Mouse (Mus musculus) right cerebral cortex, postnatal 25 days (tissue): ENCODE data around the gene Wdr73.

Experiments used
- DNase-seq: peaks from one replicate; pipeline ENCODE4 v3.0.0; 2022

The Wdr73 gene

DNA sequence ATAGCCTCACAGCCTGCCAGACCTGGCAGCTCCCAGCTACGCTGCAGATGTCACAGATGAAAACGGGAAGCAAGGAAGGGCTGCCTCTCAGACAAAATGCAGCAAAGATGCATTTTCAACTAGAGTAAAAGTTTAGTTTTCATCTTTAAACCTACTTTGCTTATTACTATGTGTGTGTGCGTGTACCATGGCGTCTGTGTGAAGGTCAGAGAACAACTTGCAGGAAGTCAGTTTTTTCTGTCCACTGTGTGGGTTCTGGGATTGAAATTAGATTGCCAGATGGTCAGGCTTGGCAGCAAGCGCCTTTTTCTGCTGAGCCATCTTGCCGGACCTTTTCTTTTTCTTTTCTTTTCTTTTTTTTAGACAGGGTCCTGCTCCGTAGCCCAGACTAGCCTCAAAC lies 6.9 kb downstream of the Wdr73 start:
- no peak for DNase-seq

DNA sequence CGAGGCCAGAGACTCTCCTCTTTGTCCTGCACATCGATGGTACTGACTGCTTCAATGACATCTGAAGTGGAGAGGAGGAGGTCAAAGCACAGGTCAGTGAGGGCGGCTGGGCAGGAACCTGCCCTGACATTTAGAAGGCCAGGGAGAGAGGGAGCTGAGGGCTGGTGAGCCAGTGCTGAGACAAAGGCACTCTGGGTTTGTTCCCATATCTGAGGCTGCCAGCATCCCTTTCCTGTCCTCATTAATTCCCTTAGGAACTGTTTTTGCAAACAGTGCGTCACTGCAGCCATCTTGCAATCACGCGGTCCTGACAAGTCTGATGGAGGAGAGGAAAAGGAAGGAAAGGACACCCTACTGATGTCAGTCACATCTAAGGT lies 7.3 kb downstream of the Wdr73 start:
- DNase-seq: no peak

DNA sequence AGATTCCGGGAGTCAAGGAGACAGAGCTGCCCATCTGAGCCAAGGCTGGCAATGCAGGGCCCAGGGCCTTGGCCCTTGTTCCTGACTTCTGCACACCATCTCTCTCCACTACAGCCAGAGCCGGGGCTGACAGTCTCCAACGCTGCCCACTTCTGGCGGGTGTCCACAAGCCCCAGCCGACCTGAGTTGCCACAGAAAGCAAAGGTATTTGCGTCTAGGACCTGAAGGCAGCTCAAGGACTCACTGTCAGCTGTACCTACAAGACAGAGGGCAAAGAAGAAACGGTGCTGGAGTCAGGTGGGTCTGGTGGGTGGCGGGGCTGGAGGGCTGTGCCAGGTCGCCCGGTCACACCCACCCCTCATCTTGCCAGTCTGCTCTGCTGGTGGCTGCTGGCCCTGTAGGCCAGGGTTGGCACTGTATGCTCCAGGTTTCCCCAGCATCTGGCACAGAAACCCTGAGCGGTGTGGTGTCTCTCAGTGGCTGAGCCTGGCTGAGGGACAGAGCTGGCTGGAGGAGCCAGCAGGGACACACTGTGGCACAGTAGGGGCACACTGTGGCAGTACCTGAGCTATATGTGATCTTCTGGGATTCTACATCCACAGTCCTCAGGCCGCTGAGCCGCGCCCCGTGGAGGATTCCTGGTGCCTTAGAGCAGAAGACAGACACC lies 7.8 kb downstream of the Wdr73 start:
- DNase-seq: no peak

DNA sequence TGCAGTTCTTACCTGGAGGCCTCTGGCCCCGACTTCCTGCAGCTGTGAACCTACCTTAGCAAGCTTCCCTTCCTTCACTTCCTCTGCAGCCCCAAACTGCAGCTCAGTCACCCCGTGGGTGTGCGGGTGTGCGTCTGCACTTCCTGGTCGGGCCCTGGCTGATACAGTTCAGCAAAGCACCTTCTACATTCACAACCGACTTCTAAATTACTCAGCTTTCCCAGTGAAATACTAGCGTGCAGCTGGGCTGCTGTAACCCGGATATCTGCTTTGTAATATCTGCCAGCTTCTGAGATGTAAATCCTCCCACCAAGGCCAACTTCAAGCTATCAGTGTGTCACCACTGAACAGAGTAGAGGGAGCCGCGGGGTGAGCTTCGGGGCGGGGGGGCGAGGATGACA lies 11.2 kb downstream of the Wdr73 start:
- no peak for DNase-seq

DNA sequence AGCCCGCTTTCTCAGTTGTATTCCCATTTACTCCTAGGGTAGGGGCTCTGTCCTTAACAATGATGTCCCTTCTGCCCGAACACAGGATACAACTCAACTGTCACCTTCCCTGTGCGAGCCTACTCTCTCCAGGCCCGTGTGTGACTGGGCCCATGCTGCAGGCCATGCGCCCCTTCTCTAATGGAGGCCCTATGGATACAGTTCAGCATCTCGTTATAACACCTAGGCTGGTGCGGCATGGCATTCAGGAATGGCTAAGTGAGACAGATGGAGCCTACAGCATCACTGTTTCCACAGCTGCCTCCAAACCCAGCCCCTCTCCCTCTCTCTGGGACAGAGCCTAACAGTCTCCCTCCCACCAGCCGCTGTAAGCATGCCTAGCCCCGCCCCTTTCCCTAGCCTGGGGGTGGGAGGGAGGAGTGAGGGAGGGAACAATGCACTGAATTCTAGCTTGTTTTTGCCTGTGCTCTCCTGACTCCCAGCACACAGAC lies 12.0 kb downstream of the Wdr73 start:
- DNase-seq: peak; percentile 49

DNA sequence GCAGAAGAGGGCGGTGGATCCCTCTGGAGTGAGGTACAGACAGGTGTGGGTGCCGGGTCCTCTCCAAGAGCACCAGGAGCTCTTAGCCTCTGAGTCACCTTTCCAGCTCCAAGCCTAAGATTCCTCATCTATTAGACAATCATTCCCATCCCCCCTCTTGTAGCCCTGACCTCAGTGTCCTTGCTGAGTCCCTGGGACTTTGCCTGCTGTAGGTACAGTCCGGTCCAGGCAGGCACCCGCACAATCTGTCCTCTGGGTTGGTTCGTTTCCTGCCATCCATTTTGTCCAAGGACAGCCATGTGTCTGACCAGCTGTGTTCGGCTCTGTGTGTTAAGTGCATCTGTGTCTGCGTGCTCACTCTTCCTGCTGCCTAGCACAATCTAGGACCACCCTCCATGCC lies 12.5 kb downstream of the Wdr73 start:
- no peak for DNase-seq

DNA sequence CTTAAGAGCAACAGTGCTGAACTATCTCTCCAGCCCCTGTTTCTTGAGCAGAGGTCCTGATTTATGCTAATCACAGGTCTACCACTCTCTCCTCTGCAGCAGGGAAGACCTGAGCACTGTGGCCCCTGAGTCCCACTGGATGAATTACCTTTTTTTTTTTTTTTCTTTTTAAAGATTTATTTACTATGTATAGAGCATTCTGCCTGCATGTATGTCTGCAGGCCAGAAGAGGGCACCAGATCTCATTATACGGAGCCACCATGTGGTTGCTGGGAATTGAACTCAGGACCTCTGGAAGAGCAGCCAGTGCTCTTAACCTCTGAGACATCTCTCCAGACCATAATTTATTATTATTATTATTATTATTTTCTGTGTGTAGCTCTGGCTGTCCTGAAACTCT lies 15.4 kb downstream of the Wdr73 start:
- no peak for DNase-seq

DNA sequence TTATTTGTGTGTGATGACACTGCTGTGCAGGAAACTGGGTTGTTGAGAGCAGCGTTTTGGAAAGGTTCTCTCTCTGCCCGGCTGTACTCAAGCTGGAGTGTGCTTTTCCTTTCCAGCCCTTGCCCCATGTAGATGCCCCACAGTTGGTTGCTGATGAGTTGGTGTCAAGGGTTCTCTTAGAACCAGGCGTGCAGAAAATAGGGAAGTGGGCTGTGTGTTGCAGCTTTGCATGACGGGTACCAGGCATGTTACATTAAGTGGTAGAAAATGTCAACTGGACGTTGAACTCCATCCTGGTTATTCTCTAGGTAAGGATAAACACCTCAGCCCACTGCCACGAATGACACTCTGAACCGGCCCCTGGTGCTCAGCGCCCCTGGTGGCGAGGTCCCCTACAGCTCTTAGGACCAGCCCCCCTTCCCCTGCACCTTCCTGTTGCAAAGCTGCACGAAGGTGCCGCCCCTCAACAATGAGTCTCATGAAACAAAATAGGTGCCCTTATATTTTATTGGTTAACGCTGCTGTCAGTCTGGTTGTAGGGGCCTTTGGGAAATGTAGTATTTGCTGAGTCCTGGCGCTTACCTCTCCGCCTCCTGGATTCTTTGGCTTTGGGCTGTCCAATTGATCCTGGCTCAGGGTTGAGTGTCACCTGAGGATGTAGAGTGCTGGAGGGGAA lies 18.1 kb downstream of the Wdr73 start:
- peak; percentile 66 for DNase-seq

DNA sequence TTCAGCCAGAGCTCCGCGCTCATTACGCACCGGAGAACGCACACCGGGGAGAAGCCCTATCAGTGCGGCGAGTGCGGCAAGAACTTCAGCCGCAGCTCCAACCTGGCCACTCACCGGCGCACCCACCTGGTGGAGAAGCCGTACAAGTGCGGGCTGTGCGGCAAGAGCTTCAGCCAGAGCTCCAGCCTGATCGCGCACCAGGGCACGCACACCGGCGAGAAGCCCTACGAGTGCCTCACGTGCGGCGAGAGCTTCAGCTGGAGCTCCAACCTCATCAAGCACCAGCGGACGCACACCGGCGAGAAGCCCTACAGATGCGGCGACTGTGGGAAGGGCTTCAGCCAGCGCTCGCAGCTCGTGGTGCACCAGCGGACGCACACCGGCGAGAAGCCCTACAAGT lies 25.3 kb downstream of the Wdr73 start:
- no peak for DNase-seq

DNA sequence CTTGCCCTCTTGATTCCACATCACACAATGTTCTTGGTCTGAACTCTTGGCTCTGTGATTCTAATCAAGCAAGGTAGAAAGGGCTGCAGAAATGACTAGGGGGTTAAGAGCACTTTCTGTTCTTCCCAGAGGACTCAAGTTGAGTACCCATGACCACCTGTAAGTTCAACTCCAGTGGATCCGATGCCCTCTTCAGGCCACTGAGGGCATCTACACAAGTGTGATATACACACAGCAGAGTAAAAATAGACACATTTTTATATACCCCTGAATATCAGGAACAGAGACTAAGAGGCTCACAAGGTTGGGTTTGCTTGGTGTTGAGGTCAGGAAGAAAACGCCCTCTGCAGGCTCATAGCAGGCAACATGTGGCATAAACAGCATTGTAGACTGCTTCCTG lies 27.4 kb downstream of the Wdr73 start:
- DNase-seq: no peak

DNA sequence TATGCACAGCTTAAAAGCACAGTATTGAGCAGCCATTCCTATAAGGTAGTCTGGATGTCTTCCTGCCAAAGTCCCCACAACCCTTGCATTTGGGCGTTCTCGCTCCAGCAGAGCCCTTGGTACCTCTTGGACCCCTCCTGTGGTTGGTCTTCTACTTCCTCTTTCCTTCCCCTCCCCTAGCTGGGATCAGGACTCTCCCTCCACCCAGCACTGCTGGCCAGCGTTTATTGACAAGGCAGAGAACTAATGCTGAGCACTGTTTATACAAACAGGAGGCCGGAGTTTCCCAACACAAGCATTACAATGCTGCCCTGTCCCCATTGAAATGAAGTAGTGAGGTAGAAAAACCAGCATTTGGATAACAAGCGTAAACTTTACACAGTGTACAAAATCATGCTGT lies 28.0 kb downstream of the Wdr73 start:
- DNase-seq: no peak

DNA sequence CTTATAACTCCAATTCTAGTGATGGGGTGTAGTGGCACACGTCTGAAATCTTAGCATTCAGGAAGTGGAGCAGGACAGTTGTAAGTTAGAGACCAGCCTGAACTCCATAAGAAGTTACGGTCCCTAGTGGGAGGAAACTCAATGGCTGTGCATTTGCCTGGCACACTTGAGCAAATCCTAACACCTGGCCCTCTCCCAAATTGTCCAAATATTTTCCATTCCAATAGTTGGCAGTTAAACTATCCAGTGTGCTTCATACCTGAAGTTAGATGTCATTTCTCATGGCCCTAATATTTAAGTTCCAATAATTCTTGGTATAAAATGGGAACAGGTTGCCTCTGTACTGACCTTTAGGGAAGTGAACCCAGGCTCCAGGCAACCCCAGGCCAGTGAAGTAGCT lies 32.4 kb downstream of the Wdr73 start:
- no peak for DNase-seq

DNA sequence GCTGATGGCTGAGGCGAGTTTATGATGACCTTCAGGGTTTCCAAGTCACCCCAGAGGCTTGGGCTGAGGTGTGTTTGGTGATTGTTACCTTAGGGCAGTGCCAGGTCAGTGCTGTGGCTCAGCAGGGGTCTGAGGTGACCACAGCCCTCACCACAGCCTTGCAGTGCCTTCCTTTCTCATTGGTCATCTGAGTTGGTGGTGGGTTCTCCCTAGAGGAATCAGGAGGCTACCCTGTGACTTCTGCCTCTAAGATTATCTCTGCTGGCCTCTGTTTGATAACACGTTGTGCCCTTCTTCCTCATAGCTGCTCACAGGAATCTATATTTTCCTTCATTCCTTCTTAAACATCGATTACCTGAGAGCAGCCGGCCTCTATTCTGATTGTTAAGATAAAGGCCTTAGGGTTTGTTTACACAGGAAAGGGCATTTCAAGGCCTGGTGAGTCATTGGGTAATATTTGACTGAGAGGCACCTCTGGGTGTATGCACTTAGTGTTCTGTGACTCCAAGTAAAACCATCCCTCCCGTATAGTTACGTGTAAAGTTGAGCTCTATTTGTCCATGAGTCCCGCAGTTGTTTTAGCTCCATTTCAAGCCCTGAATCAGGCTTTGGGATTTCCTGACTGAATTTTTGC lies 34.4 kb downstream of the Wdr73 start:
- DNase-seq: no peak

DNA sequence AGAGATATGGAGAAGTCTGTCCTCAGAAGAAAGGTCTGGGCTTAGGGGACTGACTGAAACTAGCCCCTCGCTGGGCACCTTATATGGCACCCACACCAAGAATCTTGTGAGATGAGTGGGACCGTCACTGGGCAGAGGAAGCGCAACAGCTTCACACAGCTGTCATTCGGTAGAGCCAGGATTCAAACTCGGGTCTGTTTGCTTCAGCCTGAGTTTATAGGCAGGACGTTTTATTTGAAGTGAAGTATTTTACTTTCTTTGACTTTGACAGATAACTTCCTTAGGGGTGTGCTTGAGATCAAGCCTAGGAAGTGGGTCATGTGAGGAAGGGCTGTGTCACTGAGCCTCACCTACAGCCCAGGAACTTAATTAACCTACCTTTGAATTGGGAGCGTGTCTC lies 35.5 kb downstream of the Wdr73 start:
- no peak for DNase-seq

DNA sequence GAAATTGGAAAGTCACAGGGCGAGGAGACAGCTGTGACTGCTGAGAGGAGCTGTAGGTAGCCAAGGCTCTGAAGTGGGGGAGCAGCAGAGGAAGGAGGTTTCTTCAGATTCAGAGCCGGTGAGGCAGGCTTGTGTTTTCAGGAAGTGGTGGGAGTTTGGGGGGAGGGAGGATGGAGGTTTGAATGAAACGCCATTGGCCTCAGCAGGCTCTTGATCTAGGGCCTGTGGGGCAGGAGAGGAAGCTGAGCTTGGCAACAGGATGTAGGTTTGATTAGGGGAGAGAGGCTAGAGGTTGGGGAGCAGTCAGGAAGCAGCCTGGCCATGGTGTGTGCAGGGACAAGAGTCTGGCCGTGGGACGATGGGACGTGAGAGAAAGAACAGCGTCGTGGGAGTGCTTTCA lies 36.2 kb downstream of the Wdr73 start:
- DNase-seq: no peak

DNA sequence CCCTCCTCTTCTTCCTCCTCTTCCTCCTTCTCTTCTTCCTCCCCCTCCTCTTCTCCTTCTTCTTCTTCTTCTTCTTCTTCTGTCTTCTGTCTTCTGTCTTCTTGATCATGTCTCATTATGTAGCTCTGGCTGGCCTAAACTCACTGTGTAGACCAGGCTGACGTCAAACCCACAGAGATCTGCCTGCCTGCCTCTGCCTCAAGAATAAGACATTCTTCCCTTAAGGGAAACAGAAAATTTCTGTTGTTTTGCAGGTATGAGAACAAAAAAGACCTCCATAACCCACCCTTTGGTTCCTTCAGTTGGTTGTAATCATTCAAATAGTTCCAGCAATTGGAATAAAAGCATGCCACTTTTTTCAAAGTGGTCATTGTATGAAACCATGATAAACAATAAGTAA lies 36.9 kb downstream of the Wdr73 start:
- no peak for DNase-seq

DNA sequence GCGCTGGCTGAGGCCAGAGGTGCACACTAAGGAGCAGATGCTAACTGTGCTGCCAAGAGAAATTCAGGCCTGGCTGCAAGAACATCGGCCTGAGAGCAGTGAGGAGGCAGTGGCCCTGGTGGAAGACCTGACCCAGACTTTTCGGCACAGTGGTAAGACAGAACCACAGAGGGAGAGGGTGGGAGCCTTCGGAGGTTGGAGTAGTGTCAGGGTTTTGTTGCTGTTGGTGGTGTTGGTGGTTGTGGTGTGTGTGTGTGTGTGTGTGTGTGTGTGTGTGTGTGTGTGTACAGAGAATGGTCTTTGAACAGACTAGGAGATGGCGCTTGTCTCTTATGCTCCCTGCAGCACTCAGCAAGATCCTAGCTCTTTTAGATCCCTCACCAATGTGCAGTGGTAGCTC lies 37.5 kb downstream of the Wdr73 start:
- no peak for DNase-seq

DNA sequence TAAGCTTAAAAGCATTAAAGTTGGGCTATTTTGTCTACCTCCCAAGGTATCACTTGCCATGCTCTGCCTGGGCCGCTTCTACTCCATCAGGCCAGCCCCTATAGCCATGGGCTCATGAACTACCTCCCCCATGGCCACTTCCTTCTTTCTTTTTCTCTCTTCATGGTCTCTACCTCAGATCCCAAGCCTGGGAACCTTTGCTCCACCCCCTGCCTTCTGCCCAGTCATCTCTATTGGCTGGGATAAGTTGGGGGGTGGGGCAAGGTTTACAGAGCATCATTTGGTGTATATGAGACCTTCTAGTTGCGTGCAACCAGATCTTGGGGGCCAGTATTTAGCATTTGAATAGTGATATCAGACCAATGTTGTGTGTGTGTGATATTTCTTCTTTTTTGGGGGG lies 38.6 kb downstream of the Wdr73 start:
- no peak for DNase-seq

DNA sequence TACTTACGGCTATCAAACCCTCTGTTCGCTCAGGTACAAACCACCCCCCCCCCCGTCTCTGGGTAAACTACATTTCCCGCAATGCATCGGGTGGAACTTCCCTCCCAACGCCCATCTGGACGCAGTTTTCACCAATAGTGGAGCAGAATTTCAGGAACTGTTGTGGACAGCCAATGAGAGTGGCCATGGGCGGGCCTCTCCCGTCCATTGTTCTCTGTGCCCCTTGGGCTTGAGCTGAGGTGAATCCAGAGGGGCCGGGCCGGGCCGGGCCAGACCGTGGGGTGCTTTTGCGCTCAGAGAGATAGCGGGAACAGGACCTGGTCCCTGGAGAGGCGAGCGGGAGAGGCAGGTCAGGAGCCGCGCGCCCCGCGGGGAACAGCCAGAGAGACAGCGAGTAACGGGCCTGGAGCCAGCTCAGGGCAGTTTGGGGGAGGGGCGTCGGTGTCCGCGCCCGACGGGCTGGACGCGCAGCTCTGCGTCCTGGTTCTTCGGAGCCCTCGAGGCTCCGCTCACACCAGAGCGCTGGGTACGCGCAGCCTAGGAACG lies 40.3 kb downstream of the Wdr73 start, which contains the start of gene Zscan2:
Zscan2 (plus strand) TSS at position 192 of the 546 bp plus-strand sequence.
- peak; percentile 89 for DNase-seq

DNA sequence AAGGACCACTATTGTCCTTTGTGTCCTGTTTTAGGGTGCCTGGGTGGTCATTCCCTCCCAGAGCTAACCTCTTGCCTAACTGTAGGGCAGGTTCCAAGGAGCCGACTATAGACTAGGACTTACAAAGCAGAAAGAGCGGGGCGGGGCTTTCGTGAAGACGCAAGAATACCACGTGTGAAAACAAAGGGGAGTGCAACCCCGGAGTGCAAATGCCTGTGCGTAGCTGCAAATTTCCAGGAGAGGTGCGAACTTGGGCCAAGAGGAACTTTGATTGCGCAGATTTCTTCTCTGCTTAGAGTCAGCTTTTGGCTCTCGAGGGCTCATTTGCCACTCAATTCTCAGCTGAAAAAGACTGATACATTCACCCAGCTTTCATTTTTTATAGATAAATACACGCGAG lies 40.8 kb downstream of the Wdr73 start:
- no peak for DNase-seq

DNA sequence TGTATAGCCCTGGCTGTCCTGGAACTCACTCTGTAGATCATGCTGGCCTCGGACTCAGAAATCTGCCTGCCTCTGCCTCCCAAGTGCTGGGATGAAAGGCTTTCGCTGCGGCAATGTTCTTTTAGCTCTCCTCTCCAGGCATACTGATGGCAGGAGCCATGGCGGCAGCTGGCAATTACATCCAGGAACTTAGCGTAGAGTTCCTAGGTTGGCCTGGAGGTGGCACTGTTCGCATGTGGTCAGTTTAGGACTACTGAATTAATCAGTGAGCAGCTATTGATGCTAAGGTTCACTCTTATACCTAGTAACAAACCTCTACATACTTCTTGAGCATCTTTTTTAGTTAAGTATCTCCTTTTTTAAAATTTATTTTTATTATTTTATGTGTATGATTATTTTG lies 43.9 kb downstream of the Wdr73 start:
- peak; percentile 63 for DNase-seq

DNA sequence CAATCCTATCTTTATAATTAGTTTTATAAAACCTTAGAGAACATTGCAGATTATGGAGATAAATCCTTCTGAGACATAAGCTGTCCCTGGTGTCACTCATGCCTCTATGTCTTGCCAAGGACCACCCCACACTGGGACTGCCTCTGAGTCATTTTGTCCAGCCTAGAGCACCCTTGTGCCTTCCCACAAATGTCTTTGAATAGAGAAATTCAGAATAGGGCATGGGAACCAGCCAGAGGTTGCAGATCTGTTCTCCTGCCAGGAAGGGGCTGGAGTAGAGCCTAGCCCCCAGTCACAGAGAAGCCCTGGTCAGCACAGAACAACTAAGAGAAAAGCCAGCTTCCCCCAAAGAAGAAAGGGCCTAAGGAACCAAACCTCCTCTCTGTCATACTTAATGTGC lies 45.8 kb downstream of the Wdr73 start:
- no peak for DNase-seq

DNA sequence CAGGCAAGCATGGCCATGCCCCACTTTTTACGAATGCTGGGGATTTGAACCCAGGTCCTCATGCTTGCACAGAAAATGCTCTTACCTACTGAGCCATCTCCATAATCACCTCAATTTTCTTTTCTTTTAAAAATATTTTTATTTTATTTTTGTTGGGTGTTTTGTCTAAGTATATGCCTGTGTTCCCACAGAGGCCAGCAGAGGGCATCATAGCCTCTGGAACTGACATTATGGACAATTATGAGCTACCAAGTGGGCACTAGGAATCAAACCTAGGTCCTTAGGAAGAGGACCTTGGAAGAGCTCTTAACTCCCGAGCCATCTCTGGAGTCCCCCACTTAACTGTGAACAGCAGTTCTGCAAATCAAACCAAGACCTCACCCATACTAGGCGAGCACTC lies 47.9 kb downstream of the Wdr73 start:
- DNase-seq: no peak

DNA sequence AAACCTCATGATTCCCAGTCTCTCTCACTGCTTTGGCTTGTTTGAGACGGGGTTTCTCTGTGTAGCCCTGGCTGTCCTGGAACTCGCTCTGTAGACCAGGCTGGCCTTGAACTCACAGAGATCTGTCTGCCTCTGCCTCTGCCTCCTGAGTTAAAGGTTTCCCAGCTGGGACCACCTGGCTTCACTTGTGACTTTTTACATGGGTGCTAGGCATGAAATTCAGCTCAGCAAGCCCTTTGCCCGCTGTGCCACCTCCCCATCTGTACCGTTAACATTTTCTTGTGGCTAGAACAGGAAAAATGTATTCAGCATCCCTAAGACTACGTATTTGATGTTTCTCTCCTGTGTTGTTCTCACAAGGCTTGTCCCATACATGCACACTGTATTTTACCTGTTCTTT lies 50.5 kb downstream of the Wdr73 start:
- no peak for DNase-seq
